Mouse (Mus musculus) layer of hippocampus, postnatal 25 days (tissue): ENCODE measurements around the gene Aplf. TPM values are rescaled to one million over a fixed set of nuclear protein-coding genes. Genes with fewer than 3 reads are reported as not detected.

Experiments used
- total RNA-seq, 2 experiments: library from RNA; stranded (reverse); gene quantifications; 2 replicates each; pipeline ENCODE4 v1.2.3; 2021

Gene Aplf
- total RNA-seq, 2 experiments from 2014 or later, result 6.8 to 7.1 TPM

Other genes with a start within 250 kb of the Aplf start
- under 1 TPM in 1 of 2 experiments, not detected in 1; 0.05 TPM for gene Bmp10, start 243.2 kb downstream of the Aplf start, total RNA-seq
- gene Arhgap25, start 138.9 kb downstream of the Aplf start, total RNA-seq, result 1 to 10 TPM; 2.8 to 3.3 TPM
- under 1 TPM; 0.19 to 0.52 TPM for gene Prokr1, start 81.5 kb downstream of the Aplf start, total RNA-seq
- gene Efcc1, start 58.7 kb upstream of the Aplf start, total RNA-seq, result 1 to 10 TPM; 3.4 to 3.7 TPM
- under 1 TPM; 0.42 to 0.74 TPM for gene Gp9, start 105.9 kb upstream of the Aplf start, total RNA-seq
- 10 to 100 TPM; 15.4 to 18.3 TPM for gene Rab43, start 140.0 kb upstream of the Aplf start, total RNA-seq
- gene Gm45140, start 163.6 kb upstream of the Aplf start, total RNA-seq, result 1 to 10 TPM; 1.0 to 2.3 TPM
- 10 to 100 TPM; 30.9 to 32.3 TPM for gene Isy1, start 166.6 kb upstream of the Aplf start, total RNA-seq
- gene Cnbp, start 178.9 kb upstream of the Aplf start, total RNA-seq, result 100 to 1,000 TPM; 246 to 257 TPM
- gene Copg1, start 215.6 kb upstream of the Aplf start, total RNA-seq, result 100 to 1,000 TPM; 230 to 237 TPM
- 10 to 100 TPM; 24.4 to 25.0 TPM for gene Hmces, start 241.7 kb upstream of the Aplf start, total RNA-seq